Mouse (Mus musculus): ENCODE data around the gene Umps. TPM values are rescaled to one million over a fixed set of nuclear protein-coding genes. Genes with fewer than 3 reads are reported as not detected.

Gene Umps
- polyA plus RNA-seq, 1 experiment from 2014 or later = 24.5 TPM

GRCm38 (mm10) chr16:33939133-33939531 is 27.7 kb downstream of the Umps start:
- Histone ChIP-seq H3K9ac (replicated peaks; ENCODE audit: low read depth, low read length) (no peak overlapping the region), H3K4me1 (ENCODE audit: control insufficient read depth, insufficient read depth, low read length) (peaks cover 15% of the 10 kb centered on the region; the same call in 1 of the 2 replicates), H3K9me3 (ENCODE audit: control insufficient read depth, low read length) (no peaks in the 10 kb centered on the region), H3K27me3 (ENCODE audit: control insufficient read depth, insufficient read depth, low read length) (no peaks in the 10 kb centered on the region), H3K27ac (ENCODE audit: low read depth, low read length) (no peak overlapping the region), H3K4me3 (ENCODE audit: low read depth, low read length) (no peak overlapping the region), H3K4me2 (ENCODE audit: low read depth, low read length) (no peak overlapping the region), H3K36me3 (ENCODE audit: control insufficient read depth, insufficient read depth, low read length) (no peaks in the 10 kb centered on the region)
- ATAC-seq (ENCODE audit: low read depth) = no peak
- WGBS = 80% methylated on average over 2 of the region's 2 CpGs

GRCm38 (mm10) chr16:33938311-33939132 is 28.3 kb downstream of the Umps start:
- Histone ChIP-seq H3K4me1 (ENCODE audit: control insufficient read depth, insufficient read depth, low read length) (peaks cover 15% of the 10 kb centered on the region; the same call in 1 of the 2 replicates), H3K4me2 (ENCODE audit: low read depth, low read length) (no peak overlapping the region), H3K36me3 (ENCODE audit: control insufficient read depth, insufficient read depth, low read length) (no peaks in the 10 kb centered on the region), H3K4me3 (ENCODE audit: low read depth, low read length) (no peak overlapping the region), H3K27ac (ENCODE audit: low read depth, low read length) (no peak overlapping the region), H3K27me3 (ENCODE audit: control insufficient read depth, insufficient read depth, low read length) (no peaks in the 10 kb centered on the region), H3K9ac (replicated peaks; ENCODE audit: low read depth, low read length) (no peak overlapping the region), H3K9me3 (ENCODE audit: control insufficient read depth, low read length) (no peaks in the 10 kb centered on the region)
- 75% methylated on average over 12 of the region's 12 CpGs for WGBS
- ATAC-seq (ENCODE audit: low read depth) = no peak

- Histone ChIP-seq H3K4me1 (ENCODE audit: control insufficient read depth, insufficient read depth, low read length) (peaks cover 14% of the 10 kb centered on the region; the same call in 1 of the 2 replicates), H3K27ac (ENCODE audit: low read depth, low read length) (no peak overlapping the region)
- no peak for ATAC-seq (ENCODE audit: low read depth)
Measured at GRCm38 (mm10) chr16:33937567-33937966, 29.3 kb downstream of the Umps start.

GRCm38 (mm10) chr16:33936885-33937284 is 30.0 kb downstream of the Umps start:
- no peak for ATAC-seq (ENCODE audit: low read depth)
- 86% methylated on average over 4 of the region's 4 CpGs for WGBS
- Histone ChIP-seq H3K36me3 (ENCODE audit: control insufficient read depth, insufficient read depth, low read length) (no peaks in the 10 kb centered on the region), H3K9me3 (ENCODE audit: control insufficient read depth, low read length) (no peaks in the 10 kb centered on the region), H3K4me2 (ENCODE audit: low read depth, low read length) (no peak overlapping the region), H3K27ac (ENCODE audit: low read depth, low read length) (no peak overlapping the region), H3K4me1 (ENCODE audit: control insufficient read depth, insufficient read depth, low read length) (peaks cover 10% of the 10 kb centered on the region; the same call in 1 of the 2 replicates), H3K9ac (replicated peaks; ENCODE audit: low read depth, low read length) (no peak overlapping the region), H3K4me3 (ENCODE audit: low read depth, low read length) (no peak overlapping the region), H3K27me3 (ENCODE audit: control insufficient read depth, insufficient read depth, low read length) (no peaks in the 10 kb centered on the region)

More at GRCm38 (mm10) chr16:33937567-33937966, 29.3 kb downstream of the Umps start:
- WGBS = 82% methylated on average over 8 of the region's 8 CpGs
- H3K9me3 ChIP-seq (ENCODE audit: control insufficient read depth, low read length) = no peaks in the 10 kb centered on the region
- H3K4me2 ChIP-seq (ENCODE audit: low read depth, low read length) = no peak overlapping the region
- H3K27me3 ChIP-seq (ENCODE audit: control insufficient read depth, insufficient read depth, low read length) = no peaks in the 10 kb centered on the region
- no peak overlapping the region for H3K9ac ChIP-seq (replicated peaks; ENCODE audit: low read depth, low read length)
- H3K36me3 ChIP-seq (ENCODE audit: control insufficient read depth, insufficient read depth, low read length) = no peaks in the 10 kb centered on the region
- H3K4me3 ChIP-seq (ENCODE audit: low read depth, low read length) = no peak overlapping the region

- H3K27ac ChIP-seq (ENCODE audit: low read depth, low read length) = no peak overlapping the region
- no peak for ATAC-seq (ENCODE audit: low read depth)
- no peaks in the 10 kb centered on the region for H3K4me1 ChIP-seq (ENCODE audit: control insufficient read depth, insufficient read depth, low read length)
- H3K27me3 ChIP-seq (ENCODE audit: control insufficient read depth, insufficient read depth, low read length) = no peaks in the 10 kb centered on the region
- 88% methylated on average over 6 of the region's 6 CpGs for WGBS
- H3K9me3 ChIP-seq (ENCODE audit: control insufficient read depth, low read length) = no peaks in the 10 kb centered on the region
- H3K4me3 ChIP-seq (ENCODE audit: low read depth, low read length) = no peak overlapping the region
- H3K36me3 ChIP-seq (ENCODE audit: control insufficient read depth, insufficient read depth, low read length) = no peaks in the 10 kb centered on the region
- no peak overlapping the region for H3K4me2 ChIP-seq (ENCODE audit: low read depth, low read length)
- H3K9ac ChIP-seq (replicated peaks; ENCODE audit: low read depth, low read length) = no peak overlapping the region
Measured at GRCm38 (mm10) chr16:33935407-33935785, 31.4 kb downstream of the Umps start.

- WGBS = 57% methylated on average over 5 of the region's 5 CpGs
Measured at GRCm38 (mm10) chr16:33934701-33935406, 32.0 kb downstream of the Umps start.

GRCm38 (mm10) chr16:33933411-33933810 is 33.4 kb downstream of the Umps start:
- ATAC-seq (ENCODE audit: low read depth) = no peak
- Histone ChIP-seq H3K9ac (replicated peaks; ENCODE audit: low read depth, low read length) (no peak overlapping the region), H3K4me1 (ENCODE audit: control insufficient read depth, insufficient read depth, low read length) (no peaks in the 10 kb centered on the region), H3K4me2 (ENCODE audit: low read depth, low read length) (no peak overlapping the region), H3K36me3 (ENCODE audit: control insufficient read depth, insufficient read depth, low read length) (no peaks in the 10 kb centered on the region), H3K27ac (ENCODE audit: low read depth, low read length) (no peak overlapping the region), H3K9me3 (ENCODE audit: control insufficient read depth, low read length) (no peaks in the 10 kb centered on the region), H3K27me3 (ENCODE audit: control insufficient read depth, insufficient read depth, low read length) (no peaks in the 10 kb centered on the region), H3K4me3 (ENCODE audit: low read depth, low read length) (no peak overlapping the region)
- 92% methylated on average over 11 of the region's 11 CpGs for WGBS

More at GRCm38 (mm10) chr16:33934701-33935406, 32.0 kb downstream of the Umps start:
- Histone ChIP-seq H3K27ac (ENCODE audit: low read depth, low read length) (0 out of 2 replicates have a peak overlapping the region, but pooled peaks have one; percentile 7), H3K9ac (replicated peaks; ENCODE audit: low read depth, low read length) (no peak overlapping the region), H3K4me1 (ENCODE audit: control insufficient read depth, insufficient read depth, low read length) (no peaks in the 10 kb centered on the region), H3K9me3 (ENCODE audit: control insufficient read depth, low read length) (no peaks in the 10 kb centered on the region), H3K27me3 (ENCODE audit: control insufficient read depth, insufficient read depth, low read length) (no peaks in the 10 kb centered on the region), H3K36me3 (ENCODE audit: control insufficient read depth, insufficient read depth, low read length) (no peaks in the 10 kb centered on the region), H3K4me2 (ENCODE audit: low read depth, low read length) (no peak overlapping the region), H3K4me3 (ENCODE audit: low read depth, low read length) (no peak overlapping the region)
- no peak for ATAC-seq (ENCODE audit: low read depth)

- H3K36me3 ChIP-seq (ENCODE audit: control insufficient read depth, insufficient read depth, low read length) = no peaks in the 10 kb centered on the region
- H3K27ac ChIP-seq (ENCODE audit: low read depth, low read length) = no peak overlapping the region
- 75% methylated on average over 5 of the region's 5 CpGs for WGBS
- no peaks in the 10 kb centered on the region for H3K27me3 ChIP-seq (ENCODE audit: control insufficient read depth, insufficient read depth, low read length)
- no peaks in the 10 kb centered on the region for H3K4me1 ChIP-seq (ENCODE audit: control insufficient read depth, insufficient read depth, low read length)
- no peak for ATAC-seq (ENCODE audit: low read depth)
- H3K4me2 ChIP-seq (ENCODE audit: low read depth, low read length) = no peak overlapping the region
- H3K4me3 ChIP-seq (ENCODE audit: low read depth, low read length) = no peak overlapping the region
- no peaks in the 10 kb centered on the region for H3K9me3 ChIP-seq (ENCODE audit: control insufficient read depth, low read length)
- H3K9ac ChIP-seq (replicated peaks; ENCODE audit: low read depth, low read length) = no peak overlapping the region
Measured at GRCm38 (mm10) chr16:33932126-33932525, 34.7 kb downstream of the Umps start.

- Histone ChIP-seq H3K4me3 (ENCODE audit: low read depth, low read length) (no peak overlapping the region), H3K4me1 (ENCODE audit: control insufficient read depth, insufficient read depth, low read length) (no peaks in the 10 kb centered on the region), H3K9me3 (ENCODE audit: control insufficient read depth, low read length) (no peaks in the 10 kb centered on the region), H3K36me3 (ENCODE audit: control insufficient read depth, insufficient read depth, low read length) (no peaks in the 10 kb centered on the region), H3K27ac (ENCODE audit: low read depth, low read length) (no peak overlapping the region), H3K4me2 (ENCODE audit: low read depth, low read length) (no peak overlapping the region), H3K9ac (replicated peaks; ENCODE audit: low read depth, low read length) (no peak overlapping the region), H3K27me3 (ENCODE audit: control insufficient read depth, insufficient read depth, low read length) (no peaks in the 10 kb centered on the region)
- ATAC-seq (ENCODE audit: low read depth) = no peak
- WGBS = 68% methylated on average over 2 of the region's 2 CpGs
Measured at GRCm38 (mm10) chr16:33931682-33932081, 35.2 kb downstream of the Umps start.
